Mouse (Mus musculus) adrenal gland (tissue): Measurements from ENCODE around the gene Rac3.
"Not testable (repeated sequence)": the region's sequence is repeated elsewhere in the genome, so short reads cannot be mapped to it uniquely, and the experiment has no call there.

Experiments used
- intact Hi-C: fragments of 180-260 bp; cut with DNase I; formaldehyde crosslinking; loops from one replicate; pipeline ENCODE4 v1.15.1; 2025

Gene Rac3

GRCm38 (mm10) chr11:120727169-120727527 lies 5.9 kb downstream of the Rac3 start, which contains the start of gene Dcxr:
TSS of gene Dcxr (minus strand) at chr11:120727281.
- intact Hi-C loops: no loop called here

DNA sequence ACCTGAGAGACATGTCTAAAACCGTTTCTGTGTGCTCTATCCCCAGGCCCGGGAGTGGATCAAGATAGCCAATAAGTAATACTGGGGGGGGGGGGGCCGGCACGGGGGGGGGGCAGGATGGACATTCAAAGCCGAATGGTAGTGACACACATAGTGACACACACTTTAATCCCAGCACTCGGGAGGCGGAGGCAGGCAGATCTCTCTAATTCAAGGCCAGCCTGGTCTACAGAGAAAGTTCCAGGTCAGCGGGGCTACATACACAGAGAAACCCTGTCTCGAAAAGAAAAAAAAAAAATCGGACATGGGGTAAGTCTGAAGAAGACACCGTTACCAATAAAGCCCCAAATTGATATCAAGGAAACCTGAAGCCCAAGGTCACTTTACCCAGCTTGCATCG lies 6.3 kb downstream of the Rac3 start:
- intact Hi-C loops: no loop called here

DNA sequence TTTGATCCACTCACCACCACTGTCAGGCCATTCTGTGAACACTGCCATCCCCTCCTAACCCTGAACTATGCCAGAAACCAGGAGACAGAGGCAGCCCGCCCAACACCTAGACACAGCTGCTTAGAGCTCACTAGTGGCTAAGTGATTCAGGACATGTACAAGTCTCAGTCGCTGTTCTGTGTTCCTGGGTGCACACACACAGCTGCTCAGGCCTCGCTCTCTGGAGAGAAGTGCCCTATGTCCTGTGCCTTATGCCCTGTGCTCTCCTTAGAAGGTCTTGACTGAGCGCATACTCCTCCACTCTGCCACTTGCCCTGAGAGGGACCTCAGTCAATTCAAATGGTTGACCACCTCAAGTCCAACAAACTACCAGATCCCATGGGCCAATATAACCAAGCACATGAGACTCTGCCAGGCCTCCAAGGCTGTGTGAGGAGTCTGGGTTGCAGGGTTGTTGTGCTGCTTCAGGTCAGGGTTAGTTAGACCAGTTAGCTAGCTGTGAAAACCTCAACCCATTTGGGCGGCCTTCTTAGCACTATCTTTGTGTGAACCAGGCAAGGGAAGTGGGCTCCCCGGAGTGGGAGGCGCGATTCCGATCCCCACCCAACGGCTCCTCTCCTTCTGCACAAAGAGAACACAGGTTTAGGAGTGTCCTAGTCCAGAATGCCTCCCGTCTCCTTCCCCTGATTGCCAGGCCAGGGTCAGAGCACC lies 7.4 kb downstream of the Rac3 start:
- intact Hi-C loops: no loop called here

- intact Hi-C loops: not testable (repeated sequence)
Measured at GRCm38 (mm10) chr11:120729432-120730050, 8.3 kb downstream of the Rac3 start.

DNA sequence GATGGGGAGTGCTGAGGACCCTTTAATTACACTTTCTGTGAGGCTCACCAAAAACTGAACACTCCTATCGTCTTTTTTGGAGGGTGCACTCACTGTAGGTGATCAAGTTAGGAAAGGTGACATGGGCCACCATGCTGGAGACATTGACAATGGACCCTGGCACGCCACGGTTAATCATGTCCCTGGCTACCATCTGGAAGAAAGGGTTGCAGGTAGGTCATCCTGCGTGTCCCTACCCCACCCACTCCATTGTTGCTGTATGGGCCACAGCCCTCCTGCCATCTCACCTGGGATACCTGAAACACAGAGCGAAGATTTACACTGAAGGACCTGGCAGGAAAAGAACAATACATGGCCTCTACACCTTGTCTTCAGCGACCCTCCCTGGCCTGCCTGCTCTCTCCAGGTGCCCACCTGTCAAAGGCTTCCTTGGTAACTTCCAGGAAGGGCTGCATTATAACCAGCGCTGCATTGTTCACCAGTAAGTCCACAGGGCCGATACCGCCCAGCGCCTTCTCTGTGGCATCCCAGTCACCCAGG lies 9.1 kb downstream of the Rac3 start:
- intact Hi-C loops: no loop called here

DNA sequence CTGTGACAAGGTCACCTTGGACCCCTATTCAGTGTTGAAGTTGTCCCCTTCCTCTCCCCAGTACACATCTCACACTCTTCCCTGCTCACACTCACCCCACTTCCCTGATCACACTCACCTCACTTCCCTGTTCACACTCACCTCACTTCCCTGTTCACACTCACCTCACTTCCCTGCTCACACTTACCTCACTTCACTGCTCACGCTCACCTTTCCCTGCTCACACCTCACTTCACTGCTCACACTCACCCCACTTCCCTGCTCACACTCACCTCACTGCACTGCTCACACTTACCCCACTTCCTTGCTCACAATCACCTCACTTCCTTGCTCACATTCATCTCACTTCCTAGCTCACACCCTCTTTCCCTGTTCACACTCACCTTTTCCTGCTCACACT lies 10.1 kb downstream of the Rac3 start:
- intact Hi-C loops: no loop called here

- intact Hi-C loops: no loop called here
Measured at GRCm38 (mm10) chr11:120731858-120732680, 10.8 kb downstream of the Rac3 start, which contains the start of gene Cbr2. TSS of gene Cbr2 (minus strand) at chr11:120732114.

DNA sequence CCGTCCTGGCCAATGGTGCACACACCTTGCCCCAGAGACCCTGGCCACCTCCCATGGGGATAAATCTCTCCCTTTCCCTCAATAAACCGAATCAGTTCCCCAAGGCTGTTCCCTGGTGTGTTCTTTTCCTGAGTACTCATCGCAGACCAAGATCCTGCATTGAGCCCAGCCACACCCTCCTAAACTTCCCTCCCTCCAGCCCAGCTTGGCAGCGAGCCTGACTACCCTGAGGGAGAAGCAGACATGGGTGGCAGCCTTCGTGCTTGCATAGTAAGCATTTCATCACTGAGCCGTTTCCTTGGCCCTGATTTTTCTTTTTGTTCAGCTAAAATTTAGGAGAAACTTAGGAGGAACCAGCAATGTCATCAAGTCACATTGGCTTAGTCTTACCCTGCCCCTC lies 12.3 kb downstream of the Rac3 start:
- intact Hi-C loops: no loop called here

GRCm38 (mm10) chr11:120736424-120736823 lies 15.2 kb downstream of the Rac3 start:
- intact Hi-C loops: no loop called here

DNA sequence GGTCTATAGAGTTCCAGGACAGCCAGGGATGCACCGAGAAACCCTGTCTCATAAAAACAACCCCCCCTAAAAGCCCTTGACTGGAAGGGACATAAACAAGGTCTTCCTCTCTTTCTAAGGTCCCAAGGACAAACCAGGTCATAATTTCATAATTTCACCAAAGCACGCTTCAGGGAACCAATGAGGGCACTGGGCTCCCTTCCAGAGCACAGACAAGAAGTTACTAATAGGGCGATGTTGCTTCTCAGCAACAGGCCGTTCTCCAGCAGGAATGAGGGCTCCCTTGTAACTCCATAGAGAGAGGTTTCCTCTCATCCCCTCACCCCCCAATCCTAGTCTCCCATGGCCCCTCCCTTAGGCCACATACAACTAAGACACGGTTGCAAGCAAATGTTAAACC lies 19.7 kb downstream of the Rac3 start:
- intact Hi-C loops: no loop called here

- intact Hi-C loops: no loop called here
Measured at GRCm38 (mm10) chr11:120744121-120744701, 22.9 kb downstream of the Rac3 start.

- intact Hi-C loops: no loop called here
Measured at GRCm38 (mm10) chr11:120747974-120748373, 26.7 kb downstream of the Rac3 start.

GRCm38 (mm10) chr11:120749430-120749829 lies 28.2 kb downstream of the Rac3 start:
- intact Hi-C loops: no loop called here

- intact Hi-C loops: no loop called here
Measured at GRCm38 (mm10) chr11:120751606-120752005, 30.3 kb downstream of the Rac3 start.

DNA sequence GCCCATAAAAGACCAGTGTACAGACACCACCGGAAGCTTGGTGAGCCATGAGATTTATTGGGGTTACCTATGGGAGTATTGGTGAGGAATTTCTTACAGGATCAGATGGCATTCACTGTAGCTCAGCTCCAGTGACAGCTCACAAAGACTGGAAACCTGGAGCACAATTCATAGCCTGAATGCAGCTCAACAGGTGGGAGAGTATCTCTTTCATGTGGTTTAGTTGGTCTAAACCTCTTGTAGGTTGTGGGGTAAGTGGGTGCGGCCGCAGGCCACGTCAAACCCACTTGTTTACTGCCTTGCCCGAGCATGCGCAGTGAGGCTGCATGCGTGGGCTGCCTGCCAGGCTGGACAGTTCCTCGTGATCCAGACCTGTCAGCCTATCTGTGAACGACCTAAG lies 39.0 kb downstream of the Rac3 start:
- intact Hi-C loops: no loop called here

DNA sequence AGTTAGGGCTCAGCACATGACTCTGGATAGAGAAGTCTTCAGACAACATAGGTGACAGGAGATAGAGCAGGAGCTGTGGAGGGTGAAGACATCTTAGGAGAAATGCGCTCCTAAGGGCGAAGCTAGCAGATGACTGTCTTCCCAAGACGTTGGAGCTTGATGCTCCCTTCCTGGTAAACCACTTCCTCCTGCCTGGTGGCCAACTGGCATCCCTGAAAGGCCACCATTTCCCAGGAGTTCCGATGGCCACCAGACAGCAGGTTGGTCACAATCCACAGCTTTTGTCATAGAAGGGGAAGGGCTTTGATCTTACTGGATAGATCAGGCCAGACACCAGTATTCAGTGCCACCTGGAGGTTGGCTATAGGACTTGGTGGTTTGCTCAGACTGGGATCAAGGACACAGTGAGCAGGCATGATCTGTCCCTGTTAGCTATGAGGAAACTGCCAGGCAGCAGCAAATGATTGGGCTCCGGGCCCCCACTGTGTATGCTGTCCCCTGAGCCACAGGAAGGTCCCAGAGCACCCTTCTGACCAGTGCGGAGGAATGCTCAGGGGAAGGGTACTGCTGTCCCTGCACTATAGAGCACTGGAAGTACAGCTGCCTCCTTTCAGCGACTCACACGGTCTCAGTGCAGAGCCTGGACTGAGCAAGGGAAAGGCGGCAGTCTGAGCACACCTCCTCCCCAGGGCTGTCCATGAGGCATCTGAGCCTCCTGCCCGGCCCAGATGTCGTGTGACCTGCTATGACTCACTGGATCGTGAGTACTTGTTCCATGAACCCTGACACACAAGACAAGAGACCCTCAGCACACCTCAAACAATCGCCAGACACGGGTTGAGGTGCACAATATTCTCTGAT lies 40.8 kb downstream of the Rac3 start:
- intact Hi-C loops: no loop called here

DNA sequence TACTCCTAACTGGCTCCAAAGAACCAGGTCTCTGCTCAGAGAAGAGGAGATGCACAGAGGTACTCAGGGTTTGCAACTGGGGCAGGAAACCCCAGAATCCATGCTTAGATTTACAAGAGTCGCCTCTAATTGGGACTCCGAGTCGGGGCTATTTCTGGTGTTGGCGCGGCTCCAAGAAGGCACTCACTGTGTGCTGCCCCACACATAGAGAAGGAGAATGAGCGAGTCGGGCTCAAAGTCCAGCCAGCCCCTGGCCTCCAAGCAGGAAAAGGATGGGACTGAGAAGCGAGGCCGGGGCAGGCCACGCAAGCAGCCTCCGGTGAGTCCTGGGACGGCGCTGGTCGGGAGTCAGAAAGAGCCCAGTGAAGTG lies 41.4 kb downstream of the Rac3 start, which contains the start of gene Hmga1b:
Gene Hmga1b (plus strand): TSS at position 123 of the 370 bp plus-strand sequence.
- intact Hi-C loops: not testable (repeated sequence)

DNA sequence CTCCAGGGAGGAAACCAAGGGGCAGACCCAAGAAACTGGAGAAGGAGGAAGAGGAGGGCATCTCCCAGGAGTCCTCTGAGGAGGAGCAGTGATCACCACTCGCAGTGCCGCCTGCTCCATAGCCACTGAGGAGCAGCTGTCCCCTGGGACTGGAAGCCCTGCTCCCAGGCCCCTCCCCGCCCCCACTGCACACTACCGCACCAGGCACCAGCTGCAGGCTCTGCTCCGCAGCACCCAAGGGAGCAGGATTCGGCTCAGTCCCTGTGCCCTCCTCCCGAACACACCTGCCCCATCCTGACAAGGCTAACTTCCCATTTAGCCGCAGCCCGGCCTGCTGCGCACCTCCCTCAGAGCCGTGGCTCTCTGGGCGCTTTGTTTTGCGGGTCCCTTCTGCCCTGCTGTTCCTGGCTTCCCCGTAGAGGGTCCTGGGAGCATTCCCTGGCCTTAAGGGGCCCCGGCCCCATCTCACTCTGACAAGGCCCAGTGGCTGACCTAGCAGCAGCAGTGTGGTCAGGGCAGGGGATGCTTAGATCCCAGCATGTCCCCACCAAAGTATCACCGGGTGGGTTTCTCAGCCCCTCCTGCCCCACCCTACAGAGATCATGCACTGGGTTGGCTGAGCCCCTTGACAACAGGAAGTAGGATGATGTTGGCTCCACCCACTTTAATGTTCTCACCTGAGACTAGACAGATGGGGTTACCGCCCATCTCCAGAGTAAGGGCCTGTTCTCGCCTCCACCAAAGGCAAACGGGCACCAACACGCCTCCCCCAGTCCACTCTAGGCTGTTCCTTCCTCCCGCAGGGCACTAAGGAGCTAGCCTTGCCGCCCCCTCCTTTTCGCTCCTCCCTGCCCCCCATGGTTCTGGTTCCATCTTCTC lies 42.1 kb downstream of the Rac3 start:
- intact Hi-C loops: not testable (repeated sequence)

DNA sequence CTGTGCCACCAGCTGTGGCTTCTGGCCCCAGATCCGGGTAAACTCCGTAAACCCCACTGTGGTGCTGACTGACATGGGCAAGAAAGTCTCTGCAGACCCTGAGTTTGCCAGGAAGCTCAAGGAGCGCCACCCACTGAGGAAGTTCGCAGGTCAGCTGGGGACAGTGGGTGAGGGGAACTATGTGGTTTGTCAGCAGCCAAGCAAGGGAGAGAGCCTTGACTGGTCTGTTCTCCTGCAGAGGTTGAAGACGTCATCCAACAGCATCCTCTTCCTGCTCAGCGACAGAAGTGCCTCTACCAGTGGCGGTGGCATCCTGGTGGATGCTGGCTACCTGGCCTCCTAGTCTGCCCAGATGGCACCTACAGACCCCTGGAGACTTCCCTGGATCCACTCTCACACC lies 45.8 kb downstream of the Rac3 start:
- intact Hi-C loops: not testable (repeated sequence)

DNA sequence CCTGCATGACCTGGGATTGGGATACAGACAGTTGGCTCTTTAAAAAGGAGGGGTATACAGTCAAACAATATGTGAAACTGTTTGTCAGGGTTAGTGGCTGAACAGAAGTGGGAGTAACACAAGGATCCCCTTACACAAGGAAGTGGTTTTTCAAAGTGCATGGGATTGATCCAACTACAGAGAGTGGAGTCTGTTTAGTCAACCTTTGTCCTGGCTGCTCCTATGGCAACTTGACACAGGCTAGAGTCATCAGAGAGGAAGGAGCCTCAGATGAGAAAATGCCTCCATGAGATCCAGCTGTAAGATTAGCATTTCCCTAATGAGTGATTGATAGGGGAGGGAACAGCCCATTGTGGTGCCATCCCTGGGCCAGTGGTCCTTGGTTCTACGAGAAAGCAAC lies 46.9 kb downstream of the Rac3 start:
- intact Hi-C loops: no loop called here
